Comparison of ENCODE assay signal across 8 mouse cellular contexts in the genomic region with DNA sequence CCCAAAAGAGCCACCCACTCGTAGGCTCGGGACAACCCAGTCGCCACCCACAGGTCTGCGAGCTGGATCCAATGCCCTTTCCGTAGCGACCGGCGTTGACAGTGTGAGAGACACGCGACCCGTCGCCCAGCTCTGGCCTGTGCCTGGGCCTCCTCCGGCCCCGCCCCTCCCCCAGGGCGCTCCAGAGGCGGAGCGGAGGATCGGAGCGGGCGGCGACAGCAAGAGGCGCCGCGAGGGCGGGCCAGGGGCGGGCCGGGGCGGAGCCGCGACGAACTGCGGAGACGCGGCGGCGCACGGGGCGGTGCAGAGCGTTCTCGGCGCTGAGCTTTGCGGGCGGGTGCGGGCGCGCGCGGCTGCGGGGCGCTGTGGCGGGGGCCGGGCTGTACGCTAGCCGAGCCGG. TPM values are rescaled to one million over a fixed set of nuclear protein-coding genes. Genes with fewer than 3 reads are reported as not detected.
DNase-seq lines count a peak whose midpoint lies in the region; ATAC-seq and TF ChIP-seq lines count a peak whose summit lies in the region.

A gene (plus strand): TSS at position 325 of the 400 bp plus-strand sequence.

- peak within 1 kb of the TSS; percentile 84 for H3K27ac ChIP-seq in hindbrain, embryonic 14.5 days

- POLR2A ChIA-PET in Patski (lab: Charles Lee), result interaction anchor here (0.7 to 2.3 kb wide), 5 partner anchors 10 to 215 kb away, joined by 3 to 6 read pairs (median 3); no protein-coding TSS in a partner anchor

- in situ Hi-C loops in Patski (cut with MboI; ENCODE audit: low pct_unique_long_range_greater_than_20kb), result loop anchor here (10.0 to 25.0 kb wide), 7 partner anchors 133 to 673 kb away; no protein-coding TSS in a partner anchor

- peak within 1 kb of the TSS; percentile 88 for H3K9ac ChIP-seq in hindbrain, embryonic 14.5 days

- ATAC-seq in Patski, result peak; percentile 65
- peak; percentile 94 for ATAC-seq in hindbrain, embryonic 14.5 days (ENCODE audit: low FRiP score)

- H3K4me3 ChIP-seq in hindbrain, embryonic 14.5 days (replicated peaks; ENCODE audit: low read length), result peak within 1 kb of the TSS; percentile 84

- no peak for TF ChIP-seq CTCF in Patski (IDR thresholded peaks at IDR 0.05)

- peaks cover 46% of the 10 kb centered on the region for H3K4me1 ChIP-seq in hindbrain, embryonic 14.5 days (replicated peaks; ENCODE audit: control insufficient read depth, insufficient read depth, low read length)

- H3K36me3 ChIP-seq in hindbrain, embryonic 14.5 days (replicated peaks; ENCODE audit: control insufficient read depth, insufficient read depth), result 0 out of 2 replicates have a peak, but pooled peaks cover 3% of the 10 kb centered on the region

- under 1% methylated on average over 37 of the region's 55 CpGs for WGBS in hindbrain, embryonic 14.5 days

- H3K4me2 ChIP-seq in hindbrain, embryonic 14.5 days (replicated peaks), result peak within 1 kb of the TSS; percentile 95

- H3K27me3 ChIP-seq in Patski, result no peaks in the 10 kb centered on the region
- no peaks in the 10 kb centered on the region for H3K27me3 ChIP-seq in hindbrain, embryonic 14.5 days (ENCODE audit: control insufficient read depth, insufficient read depth, low read length)

- H3K9me3 ChIP-seq in hindbrain, embryonic 14.5 days (ENCODE audit: control insufficient read depth, low read length), result no peaks in the 10 kb centered on the region

- DNase-seq in Patski (ENCODE audit: low read depth, low spot score), result no peak
- peak; percentile 96 for DNase-seq in cerebellum, postnatal 14 days
- DNase-seq in frontal cortex, postnatal 25 days (ENCODE audit: low spot score in 2 of 2), result peak; percentile 79 to 85
- peak; percentile 95 for DNase-seq in hindbrain, embryonic 14.5 days (ENCODE audit: low spot score)
- peak; percentile 92 for DNase-seq in layer of hippocampus, postnatal 36 days
- peak; percentile 96 for DNase-seq in lung, postnatal 36 days
- DNase-seq in retina, postnatal 1 day, result peak; percentile 97
- peak; percentile 83 to 89 for DNase-seq in urinary bladder, adult 18-20 months (ENCODE audit: low spot score in 2 of 2)

- CTCF ChIA-PET in Patski (lab: Charles Lee), result interaction anchor here (1.9 kb wide), 1 partner anchor 66 kb away, joined by 4 read pairs; no protein-coding TSS in a partner anchor

RNA-seq across cellular contexts. Expression of the gene that starts here (rescaled TPM):
- 207 TPM for polyA plus RNA-seq in Patski (2021)
- polyA plus RNA-seq in hindbrain, embryonic 14.5 days (2014; fragmentation: Nextera tagmentation; extraction: Ambion mirVana), result 18.9 and 20.2 TPM in 2 replicates
- 10 to 100 TPM; 38.7 to 39.9 TPM for total RNA-seq in layer of hippocampus, postnatal 36 days (2021)
